Mouse (Mus musculus): ENCODE results near the gene Rnf222. TPM values are rescaled to one million over a fixed set of nuclear protein-coding genes. Genes with fewer than 3 reads are reported as not detected.

The Rnf222 gene
- polyA plus RNA-seq, 1 experiment from 2014 or later, result 0.19 TPM

- no peak overlapping the region for H3K27ac ChIP-seq
- H3K4me3 ChIP-seq, result no peak overlapping the region
- H3K4me1 ChIP-seq, result no peaks in the 10 kb centered on the region
- H3K27me3 ChIP-seq, result no peaks in the 10 kb centered on the region
- no peak overlapping the region for H3K4me2 ChIP-seq (replicated peaks)
- no peaks in the 10 kb centered on the region for H3K9me3 ChIP-seq
- no peaks in the 10 kb centered on the region for H3K36me3 ChIP-seq
- no peak overlapping the region for H3K9ac ChIP-seq
- 83% methylated on average over 5 of the region's 5 CpGs for WGBS
- ATAC-seq (ENCODE audit: insufficient number of reproducible peaks, insufficient read depth, low FRiP score, low TSS enrichment), result no peak
These were observed 3.5 kb downstream of the Rnf222 start for GRCm38 (mm10) chr11:68891823-68892222.

- Histone ChIP-seq H3K27me3 (no peaks in the 10 kb centered on the region), H3K9ac (no peak overlapping the region)
- 70% methylated on average over 15 of the region's 15 CpGs for WGBS
These were observed 4.0 kb downstream of the Rnf222 start for GRCm38 (mm10) chr11:68892233-68892832.

GRCm38 (mm10) chr11:68893911-68894464, 5.6 kb downstream of the Rnf222 start:
- no peaks in the 10 kb centered on the region for H3K4me1 ChIP-seq
- H3K27me3 ChIP-seq, result no peaks in the 10 kb centered on the region
- no peak overlapping the region for H3K4me2 ChIP-seq (replicated peaks)
- no peak overlapping the region for H3K27ac ChIP-seq
- H3K4me3 ChIP-seq, result no peak overlapping the region
- no peaks in the 10 kb centered on the region for H3K9me3 ChIP-seq
- no peak; the same call in 1 of the 2 replicates for ATAC-seq (ENCODE audit: insufficient number of reproducible peaks, insufficient read depth, low FRiP score, low TSS enrichment)
- no peaks in the 10 kb centered on the region for H3K36me3 ChIP-seq
- no peak overlapping the region for H3K9ac ChIP-seq
- 64% methylated on average over 12 of the region's 12 CpGs for WGBS

More at GRCm38 (mm10) chr11:68892233-68892832, 4.0 kb downstream of the Rnf222 start:
- no peaks in the 10 kb centered on the region for H3K36me3 ChIP-seq
- H3K4me2 ChIP-seq (replicated peaks), result no peak overlapping the region
- H3K27ac ChIP-seq, result no peak overlapping the region
- no peak overlapping the region for H3K4me3 ChIP-seq
- ATAC-seq (ENCODE audit: insufficient number of reproducible peaks, insufficient read depth, low FRiP score, low TSS enrichment), result no peak
- H3K9me3 ChIP-seq, result no peaks in the 10 kb centered on the region
- no peaks in the 10 kb centered on the region for H3K4me1 ChIP-seq

- Histone ChIP-seq H3K27ac (no peak overlapping the region), H3K9ac (no peak overlapping the region), H3K4me3 (no peak overlapping the region), H3K4me2 (replicated peaks) (no peak overlapping the region), H3K36me3 (no peaks in the 10 kb centered on the region), H3K9me3 (no peaks in the 10 kb centered on the region), H3K4me1 (0 out of 2 replicates have a peak, but pooled peaks cover 4% of the 10 kb centered on the region), H3K27me3 (0 out of 2 replicates have a peak, but pooled peaks cover 2% of the 10 kb centered on the region)
- ATAC-seq (ENCODE audit: insufficient number of reproducible peaks, insufficient read depth, low FRiP score, low TSS enrichment), result no peak
- 93% methylated on average over 5 of the region's 5 CpGs for WGBS
These were observed 7.9 kb downstream of the Rnf222 start for GRCm38 (mm10) chr11:68896247-68896646.

GRCm38 (mm10) chr11:68897120-68897519, 8.8 kb downstream of the Rnf222 start:
- 0 out of 2 replicates have a peak, but pooled peaks cover 2% of the 10 kb centered on the region for H3K27me3 ChIP-seq
- WGBS, result 40% methylated on average over 4 of the region's 4 CpGs

GRCm38 (mm10) chr11:68897838-68898237, 9.5 kb downstream of the Rnf222 start:
- no peaks in the 10 kb centered on the region for H3K9me3 ChIP-seq
- H3K36me3 ChIP-seq, result peaks cover 1% of the 10 kb centered on the region
- H3K27ac ChIP-seq, result no peak overlapping the region
- no peak overlapping the region for H3K9ac ChIP-seq
- whole genome bisulfite sequencing, result 79% methylated on average over 6 of the region's 6 CpGs
- ATAC-seq (ENCODE audit: insufficient number of reproducible peaks, insufficient read depth, low FRiP score, low TSS enrichment), result no peak
- no peak overlapping the region for H3K4me2 ChIP-seq (replicated peaks)
- H3K4me1 ChIP-seq, result peaks cover 9% of the 10 kb centered on the region
- H3K4me3 ChIP-seq, result no peak overlapping the region
- 0 out of 2 replicates have a peak, but pooled peaks cover 2% of the 10 kb centered on the region for H3K27me3 ChIP-seq

More at GRCm38 (mm10) chr11:68897120-68897519, 8.8 kb downstream of the Rnf222 start:
- Histone ChIP-seq H3K9ac (no peak overlapping the region), H3K4me1 (0 out of 2 replicates have a peak, but pooled peaks cover 4% of the 10 kb centered on the region), H3K36me3 (no peaks in the 10 kb centered on the region), H3K4me3 (no peak overlapping the region), H3K4me2 (replicated peaks) (no peak overlapping the region), H3K9me3 (no peaks in the 10 kb centered on the region), H3K27ac (no peak overlapping the region)
- ATAC-seq (ENCODE audit: insufficient number of reproducible peaks, insufficient read depth, low FRiP score, low TSS enrichment), result no peak

- Histone ChIP-seq H3K36me3 (peaks cover 11% of the 10 kb centered on the region), H3K27ac (no peak overlapping the region), H3K4me1 (peaks cover 10% of the 10 kb centered on the region), H3K4me2 (replicated peaks) (no peak overlapping the region), H3K27me3 (0 out of 2 replicates have a peak, but pooled peaks cover 2% of the 10 kb centered on the region), H3K9ac (no peak overlapping the region), H3K9me3 (no peaks in the 10 kb centered on the region), H3K4me3 (no peak overlapping the region)
- no peak for ATAC-seq (ENCODE audit: insufficient number of reproducible peaks, insufficient read depth, low FRiP score, low TSS enrichment)
- WGBS, result 89% methylated on average over 6 of the region's 6 CpGs
These were observed 10.4 kb downstream of the Rnf222 start for GRCm38 (mm10) chr11:68898790-68899189.

- WGBS, result 85% methylated on average over 8 of the region's 8 CpGs
- H3K9me3 ChIP-seq, result no peaks in the 10 kb centered on the region
- no peak for ATAC-seq (ENCODE audit: insufficient number of reproducible peaks, insufficient read depth, low FRiP score, low TSS enrichment)
- peaks cover 10% of the 10 kb centered on the region for H3K4me1 ChIP-seq
- H3K27me3 ChIP-seq, result 0 out of 2 replicates have a peak, but pooled peaks cover 2% of the 10 kb centered on the region
- H3K4me3 ChIP-seq, result no peak overlapping the region
- H3K4me2 ChIP-seq (replicated peaks), result no peak overlapping the region
- H3K36me3 ChIP-seq, result peaks cover 21% of the 10 kb centered on the region
- H3K27ac ChIP-seq, result no peak overlapping the region
- no peak overlapping the region for H3K9ac ChIP-seq
These were observed 11.5 kb downstream of the Rnf222 start for GRCm38 (mm10) chr11:68899815-68900214.

- Histone ChIP-seq H3K27me3 (0 out of 2 replicates have a peak, but pooled peaks cover 2% of the 10 kb centered on the region), H3K4me1 (peaks cover 10% of the 10 kb centered on the region), H3K27ac (0 out of 2 replicates have a peak overlapping the region, but pooled peaks have one; percentile 95), H3K4me2 (replicated peaks) (peak overlapping the region; percentile 61), H3K4me3 (peak overlapping the region; percentile 91), H3K36me3 (peaks cover 30% of the 10 kb centered on the region), H3K9me3 (no peaks in the 10 kb centered on the region), H3K9ac (peak overlapping the region; percentile 45)
- ATAC-seq (ENCODE audit: insufficient number of reproducible peaks, insufficient read depth, low FRiP score, low TSS enrichment), result no peak; the same call in 1 of the 2 replicates
- WGBS, result 23% methylated on average over 31 of the region's 31 CpGs
These were observed 12.4 kb downstream of the Rnf222 start for GRCm38 (mm10) chr11:68900519-68901350.

- H3K4me1 ChIP-seq, result peaks cover 10% of the 10 kb centered on the region
- no peaks in the 10 kb centered on the region for H3K9me3 ChIP-seq
- WGBS, result under 1% methylated on average over 52 of the region's 52 CpGs
- peak within 1 kb of the TSS; percentile 88 for H3K9ac ChIP-seq
- peak within 1 kb of the TSS; percentile 61 for H3K4me2 ChIP-seq (replicated peaks)
- peak; percentile 86 for ATAC-seq (ENCODE audit: insufficient number of reproducible peaks, insufficient read depth, low FRiP score, low TSS enrichment)
- H3K27me3 ChIP-seq, result 0 out of 2 replicates have a peak, but pooled peaks cover 2% of the 10 kb centered on the region
- peaks cover 37% of the 10 kb centered on the region for H3K36me3 ChIP-seq
- H3K4me3 ChIP-seq, result peak within 1 kb of the TSS; percentile 91
- peak within 1 kb of the TSS; percentile 95 for H3K27ac ChIP-seq
These were observed 13.1 kb downstream of the Rnf222 start, which contains the start of gene Rpl26 for GRCm38 (mm10) chr11:68901351-68902046. Gene Rpl26, plus strand, starts transcription at chr11:68901583.

- Histone ChIP-seq H3K4me1 (peaks cover 10% of the 10 kb centered on the region), H3K9ac (peak overlapping the region; percentile 88), H3K9me3 (no peaks in the 10 kb centered on the region), H3K27ac (peak overlapping the region; percentile 95), H3K27me3 (0 out of 2 replicates have a peak, but pooled peaks cover 2% of the 10 kb centered on the region), H3K4me3 (peak overlapping the region; percentile 91), H3K36me3 (peaks cover 41% of the 10 kb centered on the region), H3K4me2 (replicated peaks) (peak overlapping the region; percentile 59)
- ATAC-seq (ENCODE audit: insufficient number of reproducible peaks, insufficient read depth, low FRiP score, low TSS enrichment), result no peak
- under 1% methylated on average over 10 of the region's 10 CpGs for WGBS
These were observed 13.7 kb downstream of the Rnf222 start for GRCm38 (mm10) chr11:68902047-68902364.
